Mouse (Mus musculus) hindbrain, embryonic 12.5 days (tissue): ENCODE measurements at regions not wholly inside any gene's neighbourhood (a gene's known extent, or its start where the extent isn't known, plus 50 kb on each side); places are given as distances from the start of the nearest gene placed in this dataset.
"Not testable (repeated sequence)": the region's sequence is repeated elsewhere in the genome, so short reads cannot be mapped to it uniquely, and the experiment has no call there.

ENCODE experiments used
- ATAC-seq: fragments of 200-750 bp; cut with Nextera tagmentation; 2 replicates; pipeline ENCODE4 v1.8.0; 2017; ENCODE audit warnings: moderate TSS enrichment; ENCODE audit not compliant: low FRiP score
- H3K27ac ChIP-seq: fragments of 300-500 bp; sonication (generic); 2 replicates; pipeline ENCODE4 v1.5.1; 2016; ENCODE audit warnings: mild to moderate bottlenecking
- H3K27me3 ChIP-seq: fragments of 300-500 bp; sonication (generic); 2 replicates; pipeline ENCODE4 v1.6.1; 2016; ENCODE audit warnings: mild to moderate bottlenecking
- H3K36me3 ChIP-seq: fragments of 300-500 bp; sonication (generic); 2 replicates; pipeline ENCODE4 v1.6.1; 2016; ENCODE audit warnings: mild to moderate bottlenecking
- H3K4me1 ChIP-seq: fragments of 300-500 bp; sonication (generic); 2 replicates; pipeline ENCODE4 v1.6.1; 2016
- H3K4me2 ChIP-seq: fragments of 300-500 bp; sonication (generic); replicated peaks from 2 replicates; pipeline ENCODE4 v1.6.1; 2016; ENCODE audit warnings: mild to moderate bottlenecking
- H3K4me3 ChIP-seq: fragments of 300-500 bp; sonication (generic); 2 replicates; pipeline ENCODE4 v1.5.1; 2016; ENCODE audit warnings: mild to moderate bottlenecking
- H3K9ac ChIP-seq: fragments of 300-500 bp; sonication (generic); 2 replicates; pipeline ENCODE4 v1.6.1; 2016; ENCODE audit warnings: mild to moderate bottlenecking, moderate library complexity
- H3K9me3 ChIP-seq: fragments of 300-500 bp; sonication (generic); replicated peaks from 2 replicates; pipeline ENCODE4 v1.6.1; 2016; ENCODE audit warnings: mild to moderate bottlenecking
- WGBS: fragments of 180-500 bp; shearing (Covaris S2); methylation state at CpG from one replicate; pipeline ENCODE4 v1.1.7; 2016; 5-methylcytosine and 5-hydroxymethylcytosine counted together

DNA sequence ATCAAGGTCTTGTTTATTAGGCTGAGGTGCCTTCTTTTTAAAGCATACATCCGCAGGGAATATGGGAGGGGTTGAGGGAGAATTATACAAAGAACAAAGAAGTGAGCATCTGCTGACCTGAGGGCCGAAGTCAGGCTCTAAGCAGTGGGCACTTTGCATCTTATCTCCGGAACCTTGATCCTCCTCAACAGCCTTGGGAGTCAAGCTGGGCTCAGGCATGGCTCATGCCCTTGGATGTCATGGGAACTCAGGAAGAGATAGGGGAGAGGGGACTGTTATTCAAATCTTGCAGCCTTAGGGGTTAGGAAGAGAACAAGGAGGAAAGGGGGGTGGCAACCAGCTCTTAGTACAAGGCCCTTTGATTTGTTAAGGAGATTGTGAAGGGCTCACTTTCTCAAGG, 248.5 kb downstream of the Gm19965 start:
- not testable (repeated sequence) for H3K4me1 ChIP-seq, H3K4me3 ChIP-seq, H3K9ac ChIP-seq, H3K27me3 ChIP-seq, H3K4me2 ChIP-seq, ATAC-seq, H3K36me3 ChIP-seq, H3K27ac ChIP-seq, H3K9me3 ChIP-seq
- 79% methylated on average over 3 of the region's 3 CpGs for WGBS

GRCm38 (mm10) chr1:117067151-117067819, 264.5 kb downstream of the Gm19965 start:
- no peaks in the 10 kb centered on the region for H3K36me3 ChIP-seq
- no peak overlapping the region for H3K27ac ChIP-seq
- no peak overlapping the region for H3K4me2 ChIP-seq
- no peaks in the 10 kb centered on the region for H3K9me3 ChIP-seq
- no peaks in the 10 kb centered on the region for H3K27me3 ChIP-seq
- no peaks in the 10 kb centered on the region for H3K4me1 ChIP-seq
- H3K4me3 ChIP-seq, result no peak overlapping the region
- WGBS, result 79% methylated on average over 4 of the region's 4 CpGs
- no peak overlapping the region for H3K9ac ChIP-seq
- 0 out of 2 replicates have a peak, but pooled peaks have one; percentile 40 for ATAC-seq

GRCm38 (mm10) chr1:117087136-117087535, 284.4 kb downstream of the Gm19965 start:
- ATAC-seq, result no peak
- Histone ChIP-seq H3K36me3 (no peaks in the 10 kb centered on the region), H3K27me3 (no peaks in the 10 kb centered on the region), H3K9me3 (no peaks in the 10 kb centered on the region), H3K4me3 (no peak overlapping the region), H3K4me2 (no peak overlapping the region), H3K27ac (no peak overlapping the region), H3K4me1 (no peaks in the 10 kb centered on the region), H3K9ac (no peak overlapping the region)
- WGBS, result 70% methylated on average over 3 of the region's 3 CpGs

DNA sequence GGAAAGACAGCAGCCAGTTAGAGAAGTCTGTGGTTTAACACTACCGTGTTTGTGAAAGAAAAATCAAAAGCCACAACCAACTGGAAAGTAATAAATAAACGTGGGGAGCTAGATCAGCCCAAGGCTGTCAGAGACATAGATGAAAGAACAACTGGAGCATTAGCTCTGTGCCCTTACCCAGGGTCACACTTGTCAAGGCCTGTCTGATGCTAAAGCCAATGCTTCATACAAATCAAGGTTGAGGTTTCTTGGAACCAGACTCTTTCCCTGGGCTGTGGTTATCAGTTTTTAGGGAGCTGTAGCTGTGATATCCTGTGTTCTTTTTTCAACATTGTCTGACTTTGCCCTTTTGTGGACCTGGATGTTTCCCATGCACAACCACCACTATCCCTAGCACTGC, 308.7 kb downstream of the Gm19965 start:
- WGBS, result 75% methylated on average over 2 of the region's 2 CpGs
- Histone ChIP-seq H3K27me3 (no peaks in the 10 kb centered on the region), H3K36me3 (no peaks in the 10 kb centered on the region), H3K4me2 (no peak overlapping the region), H3K27ac (no peak overlapping the region), H3K4me1 (no peaks in the 10 kb centered on the region), H3K4me3 (no peak overlapping the region), H3K9ac (no peak overlapping the region), H3K9me3 (no peaks in the 10 kb centered on the region)
- no peak for ATAC-seq

DNA sequence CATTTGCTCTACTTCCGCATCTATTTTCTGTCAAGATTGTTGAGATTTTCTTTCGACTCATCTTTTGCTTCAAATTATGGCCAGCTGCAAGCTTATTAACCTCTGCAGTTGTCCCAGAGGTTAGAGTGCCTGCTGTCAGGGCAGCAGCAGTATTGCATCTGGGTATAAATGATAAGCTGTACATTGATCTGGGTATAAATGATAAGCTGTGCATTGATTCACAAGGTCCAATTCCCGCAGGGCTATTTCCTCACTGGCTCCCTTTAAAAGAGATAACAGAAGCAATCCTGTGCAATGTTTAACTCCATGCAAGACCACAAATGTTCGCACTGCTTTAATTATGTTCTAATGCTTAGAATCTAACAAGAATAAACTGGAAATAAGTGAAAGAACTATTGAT, 311.1 kb downstream of the Gm19965 start:
- ATAC-seq, result no peak
- Histone ChIP-seq H3K27ac (no peak overlapping the region), H3K27me3 (no peaks in the 10 kb centered on the region), H3K36me3 (no peaks in the 10 kb centered on the region), H3K9ac (no peak overlapping the region), H3K9me3 (no peaks in the 10 kb centered on the region), H3K4me1 (no peaks in the 10 kb centered on the region), H3K4me3 (no peak overlapping the region), H3K4me2 (no peak overlapping the region)
- WGBS, result 92% methylated on average over 4 of the region's 4 CpGs

DNA sequence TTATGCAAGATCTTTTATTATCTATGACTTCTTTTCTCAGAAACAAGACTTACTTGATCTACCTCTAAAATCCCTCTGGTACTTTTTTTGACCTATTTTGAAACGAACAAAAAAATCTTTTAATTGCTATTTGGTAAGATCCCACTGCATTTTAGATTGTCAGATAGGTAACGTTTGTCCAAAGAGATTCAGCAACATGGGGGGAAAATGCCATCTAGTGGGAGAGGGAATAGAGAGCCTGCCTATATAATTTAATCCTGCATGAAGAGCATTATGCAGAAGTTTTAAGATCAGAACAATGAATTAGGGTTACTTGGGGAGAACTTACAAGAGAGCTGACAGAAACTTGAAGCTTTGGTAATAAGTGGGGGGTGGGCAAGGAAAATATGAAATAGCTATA, 320.2 kb downstream of the Gm19965 start:
- no peak for ATAC-seq
- WGBS, result 52% methylated on average over 2 of the region's 2 CpGs
- Histone ChIP-seq H3K9ac (no peak overlapping the region), H3K9me3 (no peaks in the 10 kb centered on the region), H3K4me2 (no peak overlapping the region), H3K36me3 (no peaks in the 10 kb centered on the region), H3K4me1 (no peaks in the 10 kb centered on the region), H3K27ac (no peak overlapping the region), H3K27me3 (no peaks in the 10 kb centered on the region), H3K4me3 (no peak overlapping the region)
